Comparison of ENCODE assay signal across 28 mouse cellular contexts in genomic region chr17:45638596-45639295, GRCm38 (mm10). TPM values are rescaled to one million over a fixed set of nuclear protein-coding genes. Genes with fewer than 3 reads are reported as not detected.
DNase-seq lines count a peak whose midpoint lies in the region; TF ChIP-seq lines count a peak whose summit lies in the region.
"Had no signal": no experiment of that assay in that cellular context is flagged by ENCODE, and none has a peak within 500 bp of the region (broad histone marks: within the 10 kb centered on the region; RNA-seq: fewer than 3 reads in every experiment).

No protein-coding gene starts in this region.

- TF ChIP-seq POLR2A in thymus, adult 2 months (IDR thresholded peaks at IDR 0.05; ENCODE audit: control insufficient read depth, extremely low read depth, insufficient read depth, low read length, poor library complexity), result no peak

- TF ChIP-seq CTCF in thymus, adult 2 months (IDR thresholded peaks at IDR 0.05; ENCODE audit: borderline replicate concordance, control insufficient read depth, extremely low read depth, insufficient read depth, low read length, poor library complexity), result 0 out of 2 replicates have a peak, but pooled peaks have one; percentile 41

- WGBS in limb, embryonic 10.5 days, result 79% methylated on average over 16 of the region's 16 CpGs
- WGBS in thymus, adult 2 months, result 21% methylated on average over 16 of the region's 16 CpGs

- H3K27me3 ChIP-seq in limb, embryonic 10.5 days (ENCODE audit: low read depth, poor library complexity, severe bottlenecking), result no peaks in the 10 kb centered on the region
- H3K27me3 ChIP-seq in thymus, adult 2 months (ENCODE audit: control insufficient read depth, insufficient read depth, low read length), result no peaks in the 10 kb centered on the region
- H3K27me3 ChIP-seq: forebrain, embryonic 13.5 days; heart, embryonic 13.5 days; Patski had no signal

- DNase-seq in limb, embryonic 10.5 days (ENCODE audit: low spot score), result no peak
- DNase-seq in thymus, adult 2 months, result peak; percentile 77
- DNase-seq in thymus, postnatal 14 days, result peak; percentile 85
- peak; percentile 77 for DNase-seq in thymus, postnatal 4 days
- DNase-seq in embryo, embryonic 11 days, result no peak
- no peak for DNase-seq in lung, postnatal 36 days
- no peak for DNase-seq in right cerebral cortex, adult 2 months (ENCODE audit: low spot score in 2 of 2)
- DNase-seq: adrenal gland, adult 2 months; adrenal gland, postnatal 14 days; B cell, adult 2 months; cerebellum, adult 11 months; cerebellum, adult 2 months; cerebellum, adult 9-11 months; cerebellum, postnatal 25 days; gastrocnemius, postnatal 10 days; gastrocnemius, postnatal 36 days; heart, adult 2 months; heart, postnatal 14 days; heart, postnatal 4 days had no signal

- 0 out of 2 replicates have a peak overlapping the region, but pooled peaks have one; percentile 28 for H3K27ac ChIP-seq in limb, embryonic 10.5 days
- peak overlapping the region; percentile 92 for H3K27ac ChIP-seq in thymus, adult 2 months (ENCODE audit: control insufficient read depth, insufficient read depth, low read length)
- H3K27ac ChIP-seq: forebrain, embryonic 10.5 days; forebrain, embryonic 13.5 days; heart, adult 2 months; heart, embryonic 10.5 days; heart, embryonic 13.5 days; hindbrain, embryonic 14.5 days had no signal

- H3K9me3 ChIP-seq in limb, embryonic 10.5 days (replicated peaks), result no peaks in the 10 kb centered on the region
- H3K9me3 ChIP-seq: forebrain, embryonic 10.5 days; forebrain, embryonic 13.5 days; G1E; heart, embryonic 10.5 days; heart, embryonic 13.5 days had no signal

- peaks cover 2% of the 10 kb centered on the region; the same call in 1 of the 2 replicates for H3K4me1 ChIP-seq in limb, embryonic 10.5 days
- H3K4me1 ChIP-seq in thymus, adult 2 months (replicated peaks; ENCODE audit: control insufficient read depth, insufficient read depth, low read length), result peaks cover 37% of the 10 kb centered on the region
- H3K4me1 ChIP-seq: forebrain, embryonic 13.5 days; heart, embryonic 10.5 days; heart, embryonic 13.5 days had no signal

- H3K4me3 ChIP-seq in limb, embryonic 10.5 days, result no peak overlapping the region
- H3K4me3 ChIP-seq in thymus, adult 2 months (ENCODE audit: control insufficient read depth, insufficient read depth, low read length), result no peak overlapping the region
- H3K4me3 ChIP-seq: forebrain, embryonic 10.5 days; forebrain, embryonic 13.5 days; heart, adult 2 months; heart, embryonic 10.5 days; heart, embryonic 13.5 days had no signal

- no peaks in the 10 kb centered on the region for H3K36me3 ChIP-seq in limb, embryonic 10.5 days
- no peaks in the 10 kb centered on the region for H3K36me3 ChIP-seq in thymus, adult 2 months (ENCODE audit: control insufficient read depth, insufficient read depth, low read length)
- H3K36me3 ChIP-seq: forebrain, embryonic 10.5 days; G1E; heart, embryonic 10.5 days; heart, embryonic 13.5 days had no signal

RNA-seq across cellular contexts. Expression of gene Capn11, which starts 20.4 kb away (rescaled TPM):
- polyA plus RNA-seq in limb, embryonic 10.5 days (2016; fragmentation: Nextera tagmentation; extraction: Ambion mirVana), result 0.59 and 0.98 TPM in 2 replicates
- 0.09 and 0.11 TPM in 2 replicates for polyA plus RNA-seq in thymus, adult 2 months (2012; rRNA removed)
- polyA plus RNA-seq: adrenal gland, adult 2 months; embryonic facial prominence, embryonic 14.5 days; G1E; heart, adult 2 months; Patski had no signal

RNA-seq across cellular contexts. Expression of gene Mymx, which starts 36.8 kb away (rescaled TPM):
- 1.2 TPM in 1 of 2 replicates, not detected in the other for polyA plus RNA-seq in limb, embryonic 10.5 days (2016; fragmentation: Nextera tagmentation; extraction: Ambion mirVana)
- 0.61 and 1.3 TPM in 2 replicates for polyA plus RNA-seq in thymus, adult 2 months (2012; rRNA removed)
- polyA plus RNA-seq: cerebellum, adult 2 months; forebrain, embryonic 13.5 days; forebrain, embryonic 16.5 days; G1E; heart, adult 2 months; hindbrain, embryonic 14.5 days; Patski had no signal

RNA-seq across cellular contexts. Expression of gene Slc29a1, which starts 39.3 kb away (rescaled TPM):
- polyA plus RNA-seq in limb, embryonic 10.5 days (2016; fragmentation: Nextera tagmentation; extraction: Ambion mirVana), result 40.3 and 41.6 TPM in 2 replicates
- 358 and 385 TPM in 2 replicates for polyA plus RNA-seq in thymus, adult 2 months (2012; rRNA removed)

RNA-seq across cellular contexts. Expression of gene Mrpl14, which starts 47.4 kb away (rescaled TPM):
- 160 and 167 TPM in 2 replicates for polyA plus RNA-seq in limb, embryonic 10.5 days (2016; fragmentation: Nextera tagmentation; extraction: Ambion mirVana)
- 164 and 173 TPM in 2 replicates for polyA plus RNA-seq in thymus, adult 2 months (2012; rRNA removed)

RNA-seq across cellular contexts. Expression of gene Tmem63b, which starts 48.0 kb away (rescaled TPM):
- polyA plus RNA-seq in limb, embryonic 10.5 days (2016; fragmentation: Nextera tagmentation; extraction: Ambion mirVana), result 35.5 and 36.1 TPM in 2 replicates
- polyA plus RNA-seq in thymus, adult 2 months (2012; rRNA removed), result 119 TPM in 2 replicates

Comparison
In these comparisons a context has a peak if more than half of its experiments do, and no peak if none do; other contexts are left out.
1. DNase-seq: peak in thymus, adult 2 months (single experiment), thymus, postnatal 14 days (single experiment) and thymus, postnatal 4 days (single experiment); none in limb, embryonic 10.5 days (single experiment), embryo, embryonic 11 days (single experiment), lung, postnatal 36 days (single experiment) and right cerebral cortex, adult 2 months (0 of 2).